Mouse (Mus musculus) heart, postnatal 14 days (tissue): ENCODE data around the gene 4930402F06Rik. TPM values are rescaled to one million over a fixed set of nuclear protein-coding genes. Genes with fewer than 3 reads are reported as not detected.
A peak's percentile ranks its signal among the peaks of the same experiment; 100 is the strongest.

Source experiments
- DNase-seq, 2 experiments: peaks; one replicate each; pipeline ENCODE4 v3.0.0; 2021 to 2022
- intact Hi-C: fragments of 180-260 bp; cut with DNase I; formaldehyde crosslinking; loops from one replicate; pipeline ENCODE4 v1.15.1; 2025
- total RNA-seq, 2 experiments: library from RNA; stranded (reverse); gene quantifications; 2 replicates each; pipeline ENCODE4 v1.2.3; 2021

Gene 4930402F06Rik
- total RNA-seq, 2 experiments from 2014 or later: not detected

GRCm38 (mm10) chr2:35419671-35420070 is 22.7 kb upstream of the 4930402F06Rik start:
- intact Hi-C loops: no loop called here
- no peak for DNase-seq

GRCm38 (mm10) chr2:35419243-35419642 is 22.3 kb upstream of the 4930402F06Rik start:
- intact Hi-C loops: no loop called here
- no peak for DNase-seq

- intact Hi-C loops: no loop called here
- DNase-seq: no peak
These were observed 20.3 kb upstream of the 4930402F06Rik start for GRCm38 (mm10) chr2:35417231-35417630.

GRCm38 (mm10) chr2:35416473-35416872 is 19.5 kb upstream of the 4930402F06Rik start:
- no peak for DNase-seq
- intact Hi-C loops: no loop called here

GRCm38 (mm10) chr2:35412810-35413209 is 15.8 kb upstream of the 4930402F06Rik start:
- intact Hi-C loops: loop anchor here (5.0 kb wide), 1 partner anchor 49 kb away; the partner anchor contains the start of gene Ggta1

GRCm38 (mm10) chr2:35412246-35412645 is 15.3 kb upstream of the 4930402F06Rik start:
- DNase-seq: no peak
- intact Hi-C loops: loop anchor here (5.0 kb wide), 1 partner anchor 50 kb away; the partner anchor contains the start of gene Ggta1

More at GRCm38 (mm10) chr2:35412810-35413209, 15.8 kb upstream of the 4930402F06Rik start:
- DNase-seq: no peak

GRCm38 (mm10) chr2:35411640-35412190 is 14.7 kb upstream of the 4930402F06Rik start:
- no peak for DNase-seq
- intact Hi-C loops: loop anchor here (5.0 kb wide), 1 partner anchor 51 kb away; the partner anchor contains the start of gene Ggta1

GRCm38 (mm10) chr2:35409466-35409865 is 12.5 kb upstream of the 4930402F06Rik start:
- DNase-seq: no peak
- intact Hi-C loops: loop anchor here (10.0 kb wide), 1 partner anchor 515 kb away; no protein-coding TSS in a partner anchor

- intact Hi-C loops: loop anchor here (10.0 kb wide), 1 partner anchor 516 kb away; no protein-coding TSS in a partner anchor
- DNase-seq: no peak
These were observed 11.6 kb upstream of the 4930402F06Rik start for GRCm38 (mm10) chr2:35408409-35409110.

GRCm38 (mm10) chr2:35407878-35408277 is 10.9 kb upstream of the 4930402F06Rik start:
- intact Hi-C loops: loop anchor here (10.0 kb wide), 1 partner anchor 517 kb away; no protein-coding TSS in a partner anchor

GRCm38 (mm10) chr2:35407266-35407665 is 10.3 kb upstream of the 4930402F06Rik start:
- intact Hi-C loops: loop anchor here (10.0 kb wide), 1 partner anchor 518 kb away; no protein-coding TSS in a partner anchor
- DNase-seq: no peak

More at GRCm38 (mm10) chr2:35407878-35408277, 10.9 kb upstream of the 4930402F06Rik start:
- DNase-seq: no peak

GRCm38 (mm10) chr2:35406611-35407010 is 9.6 kb upstream of the 4930402F06Rik start:
- intact Hi-C loops: loop anchor here (10.0 kb wide), 1 partner anchor 518 kb away; no protein-coding TSS in a partner anchor
- no peak for DNase-seq

GRCm38 (mm10) chr2:35402391-35402790 is 5.4 kb upstream of the 4930402F06Rik start:
- intact Hi-C loops: loop anchor here (10.0 kb wide), 1 partner anchor 522 kb away; no protein-coding TSS in a partner anchor
- no peak for DNase-seq

- no peak for DNase-seq
These were observed 3.8 kb upstream of the 4930402F06Rik start for GRCm38 (mm10) chr2:35400739-35401138.

GRCm38 (mm10) chr2:35398184-35398828 is 1.3 kb upstream of the 4930402F06Rik start:
- DNase-seq: no peak
- intact Hi-C loops: loop anchor here (5.0 kb wide), 3 partner anchors 46 to 181 kb away; no protein-coding TSS in a partner anchor

More at GRCm38 (mm10) chr2:35400739-35401138, 3.8 kb upstream of the 4930402F06Rik start:
- intact Hi-C loops: loop anchor here (10.0 kb wide), 1 partner anchor 524 kb away; no protein-coding TSS in a partner anchor

- DNase-seq: peak; percentile 72 to 81
- intact Hi-C loops: loop anchor here (1.0 to 5.0 kb wide), 4 partner anchors 45 to 180 kb away; no protein-coding TSS in a partner anchor
These were observed 707 bp upstream of the 4930402F06Rik start for GRCm38 (mm10) chr2:35397590-35398173.

- peak in 1 of 2 experiments; percentile 47 for DNase-seq
- intact Hi-C loops: no loop called here
These were observed 11.5 kb downstream of the 4930402F06Rik start for GRCm38 (mm10) chr2:35385441-35385871.

GRCm38 (mm10) chr2:35379306-35379705 is 17.7 kb downstream of the 4930402F06Rik start:
- intact Hi-C loops: no loop called here
- no peak for DNase-seq

- intact Hi-C loops: no loop called here
- DNase-seq: no peak
These were observed 19.4 kb downstream of the 4930402F06Rik start for GRCm38 (mm10) chr2:35377600-35377999.

GRCm38 (mm10) chr2:35373003-35373402 is 24.0 kb downstream of the 4930402F06Rik start:
- intact Hi-C loops: no loop called here
- peak in 1 of 2 experiments; percentile 38 for DNase-seq
